Mouse (Mus musculus): ENCODE data around the gene Mllt3.

- no peak for TF ChIP-seq CTCF (conservative IDR thresholded peaks at IDR 0.05; ENCODE audit: low read length)
- no peak for TF ChIP-seq POU5F1 (IDR thresholded peaks at IDR 0.05; ENCODE audit: borderline replicate concordance, low read length)
These were observed 267.4 kb downstream of the Mllt3 start for GRCm38 (mm10) chr4:87765729-87766128.
